Mouse (Mus musculus): ENCODE data around the gene Rps9. TPM values are rescaled to one million over a fixed set of nuclear protein-coding genes. Genes with fewer than 3 reads are reported as not detected.

Gene Rps9
- total and polyA plus RNA-seq, 2 experiments from 2014 or later, result 807 to 1,013 TPM

DNA sequence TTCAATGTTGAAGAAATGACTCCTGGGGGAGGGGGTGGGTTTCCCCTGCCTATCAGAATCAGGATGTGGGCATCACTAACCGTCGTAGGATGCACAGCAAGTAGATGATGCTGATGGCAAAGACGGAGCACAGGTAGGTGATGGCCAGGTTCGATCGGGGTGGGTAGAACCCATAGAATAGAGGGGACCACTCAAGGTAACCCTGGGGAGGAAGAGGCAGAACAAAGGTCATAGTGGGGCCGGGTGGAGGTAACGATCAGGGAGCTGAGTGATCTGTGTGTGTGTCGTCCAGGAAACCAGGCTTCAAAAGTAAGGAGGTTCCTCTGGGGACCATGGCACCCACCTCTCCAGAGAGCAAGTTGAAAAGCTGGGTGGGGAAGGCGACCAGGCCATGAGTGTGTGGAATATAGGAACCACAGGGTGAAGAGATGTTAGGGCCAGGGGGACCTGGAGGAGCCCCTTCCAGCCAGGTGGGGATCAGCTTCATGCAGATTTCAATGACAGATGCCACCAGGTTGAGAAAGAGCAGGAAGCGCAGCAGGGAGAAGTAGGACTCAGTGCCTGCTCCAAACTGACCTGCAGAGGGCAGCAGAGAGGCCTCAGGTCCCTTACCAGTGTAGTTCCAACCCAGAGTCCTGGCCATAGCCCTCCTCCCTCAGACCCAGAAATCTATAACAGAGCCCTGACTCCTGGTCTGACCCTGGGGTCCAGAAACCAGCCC, 29.1 kb upstream of the Rps9 start:
- H3K36me3 ChIP-seq (ENCODE audit: insufficient read depth), result peaks cover 5% of the 10 kb centered on the region; the same call in 1 of the 2 replicates
- DNase-seq, result peak; percentile 82
- H3K9ac ChIP-seq, result no peak overlapping the region
- H3K4me3 ChIP-seq (ENCODE audit: low read depth, low read length), result no peak overlapping the region
- no peaks in the 10 kb centered on the region for H3K9me3 ChIP-seq (ENCODE audit: low read length)
- peak; percentile 91 for TF ChIP-seq CTCF (IDR thresholded peaks at IDR 0.05; ENCODE audit: low read depth)
- H3K27ac ChIP-seq (ENCODE audit: low read depth, low read length), result no peak overlapping the region
- H3K4me2 ChIP-seq (ENCODE audit: low read depth), result no peak overlapping the region
- peak; percentile 93 for ATAC-seq
- no peaks in the 10 kb centered on the region for H3K4me1 ChIP-seq (ENCODE audit: insufficient read depth)
- no peaks in the 10 kb centered on the region for H3K27me3 ChIP-seq (ENCODE audit: insufficient read depth, low read length)
- 72% methylated on average over 10 of the region's 10 CpGs for WGBS

DNA sequence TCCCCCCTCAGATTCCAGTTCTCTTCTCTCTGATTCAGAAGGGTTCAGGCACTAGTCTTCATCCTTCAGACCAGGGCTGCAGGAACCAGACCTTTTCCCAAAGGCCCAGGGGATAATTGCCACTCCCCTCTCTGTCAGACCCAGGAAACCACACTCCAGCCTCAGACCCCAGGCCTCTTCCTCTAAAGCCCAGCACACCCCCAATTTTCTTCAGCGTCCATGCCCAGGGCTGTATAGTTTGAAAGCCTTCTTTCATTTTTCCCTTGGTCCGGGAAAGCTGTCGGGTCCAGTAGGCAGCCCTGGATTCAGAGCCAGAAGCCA, 28.6 kb upstream of the Rps9 start:
- Histone ChIP-seq H3K27ac (ENCODE audit: low read depth, low read length) (no peak overlapping the region), H3K4me1 (ENCODE audit: insufficient read depth) (no peaks in the 10 kb centered on the region), H3K9ac (no peak overlapping the region), H3K36me3 (ENCODE audit: insufficient read depth) (peaks cover 5% of the 10 kb centered on the region; the same call in 1 of the 2 replicates), H3K4me3 (ENCODE audit: low read depth, low read length) (no peak overlapping the region), H3K4me2 (ENCODE audit: low read depth) (no peak overlapping the region), H3K27me3 (ENCODE audit: insufficient read depth, low read length) (no peaks in the 10 kb centered on the region), H3K9me3 (ENCODE audit: low read length) (no peaks in the 10 kb centered on the region)
- ATAC-seq (no peak), DNase-seq (no peak)
- TF ChIP-seq CTCF (IDR thresholded peaks at IDR 0.05; ENCODE audit: low read depth), result no peak
- WGBS, result 83% methylated on average over 3 of the region's 3 CpGs

DNA sequence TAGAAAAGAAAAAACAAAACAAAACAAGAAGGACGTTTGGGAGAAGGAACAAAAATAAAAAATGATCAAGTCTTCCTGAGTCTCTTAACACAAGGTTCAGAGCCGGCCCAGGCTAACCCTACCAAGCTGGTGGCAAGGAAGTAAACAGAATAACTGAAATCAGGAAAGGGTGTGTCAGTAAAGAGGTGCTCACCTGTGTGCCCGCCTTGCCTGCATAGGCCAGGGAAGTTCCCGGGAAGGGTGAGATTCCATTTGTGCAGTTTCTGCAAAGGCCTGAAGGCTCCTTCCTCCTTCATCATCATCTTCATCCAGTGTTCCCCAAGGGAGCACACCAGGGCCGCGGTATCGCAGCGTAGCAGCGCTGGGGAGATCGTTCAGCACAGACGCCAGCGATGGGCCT, 27.4 kb upstream of the Rps9 start:
- Histone ChIP-seq H3K9ac (no peak overlapping the region), H3K27ac (ENCODE audit: low read depth, low read length) (no peak overlapping the region), H3K4me1 (ENCODE audit: insufficient read depth) (no peaks in the 10 kb centered on the region), H3K4me2 (ENCODE audit: low read depth) (no peak overlapping the region), H3K27me3 (ENCODE audit: insufficient read depth, low read length) (no peaks in the 10 kb centered on the region), H3K9me3 (ENCODE audit: low read length) (no peaks in the 10 kb centered on the region), H3K4me3 (ENCODE audit: low read depth, low read length) (no peak overlapping the region), H3K36me3 (ENCODE audit: insufficient read depth) (peaks cover 11% of the 10 kb centered on the region)
- DNase-seq, result no peak
- TF ChIP-seq CTCF (IDR thresholded peaks at IDR 0.05; ENCODE audit: low read depth), result no peak
- ATAC-seq, result no peak
- 91% methylated on average over 12 of the region's 12 CpGs for WGBS

DNA sequence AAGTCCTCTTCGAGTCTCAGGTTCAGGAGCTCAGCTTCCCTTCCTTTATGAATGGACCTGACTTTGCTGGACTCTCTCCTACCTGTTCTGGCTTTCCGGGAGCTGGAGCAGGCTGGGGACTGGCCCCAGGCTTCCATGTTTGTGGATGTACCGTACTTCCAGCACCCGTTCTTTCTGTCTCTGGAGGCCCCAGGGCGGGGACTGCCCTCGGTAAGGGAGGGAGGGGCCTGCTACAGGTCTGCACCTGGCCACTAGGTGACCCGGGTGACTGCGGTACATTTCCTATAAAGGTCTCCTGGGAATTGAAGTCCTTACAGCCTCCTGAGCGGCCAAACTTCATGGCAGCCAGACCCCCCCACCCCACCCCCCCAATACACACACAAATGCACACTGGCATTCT, 26.5 kb upstream of the Rps9 start, which contains the start of gene Tmc4:
Gene Tmc4 (minus strand): TSS at position 212 of the 400 bp plus-strand sequence.
- Histone ChIP-seq H3K9me3 (ENCODE audit: low read length) (no peaks in the 10 kb centered on the region), H3K4me1 (ENCODE audit: insufficient read depth) (no peaks in the 10 kb centered on the region), H3K4me3 (ENCODE audit: low read depth, low read length) (no peak within 1 kb of the TSS), H3K4me2 (ENCODE audit: low read depth) (no peak within 1 kb of the TSS), H3K27me3 (ENCODE audit: insufficient read depth, low read length) (no peaks in the 10 kb centered on the region), H3K36me3 (ENCODE audit: insufficient read depth) (peaks cover 14% of the 10 kb centered on the region), H3K27ac (ENCODE audit: low read depth, low read length) (no peak within 1 kb of the TSS), H3K9ac (no peak within 1 kb of the TSS)
- no peak for TF ChIP-seq CTCF (IDR thresholded peaks at IDR 0.05; ENCODE audit: low read depth)
- 61% methylated on average over 9 of the region's 9 CpGs for WGBS
- ATAC-seq (no peak), DNase-seq (no peak)

DNA sequence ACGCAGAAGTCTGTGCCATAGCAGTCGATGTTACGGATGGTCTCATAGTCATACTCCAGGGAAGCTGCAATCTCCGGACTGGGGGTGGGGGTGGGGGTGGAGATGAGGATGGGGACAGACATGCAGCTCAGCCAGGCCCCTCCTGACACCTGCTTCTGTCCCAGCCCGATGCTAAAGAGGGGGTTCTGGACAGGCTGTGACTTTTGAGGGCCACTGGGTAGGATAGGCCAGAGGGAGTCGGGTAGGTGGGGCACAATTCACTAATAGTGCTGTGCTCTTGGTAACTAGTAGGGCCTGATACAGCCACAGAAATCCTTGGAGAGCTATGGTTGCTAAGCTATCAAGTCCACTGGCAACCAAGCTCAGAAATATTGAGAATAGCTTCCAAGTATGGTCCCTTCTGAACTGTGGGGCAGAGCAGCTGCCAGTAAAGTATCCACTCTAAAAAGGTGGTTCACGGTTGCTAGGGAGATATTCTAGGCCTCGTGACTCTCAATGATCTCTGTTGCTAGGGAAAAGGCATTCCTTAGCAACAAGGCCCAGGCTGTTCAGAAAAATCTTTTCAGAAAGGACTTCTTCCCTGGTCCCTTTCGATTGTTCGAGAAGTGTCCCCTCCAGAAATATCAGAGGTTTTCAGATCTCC, 19.8 kb upstream of the Rps9 start:
- Histone ChIP-seq H3K36me3 (ENCODE audit: insufficient read depth) (peaks cover 45% of the 10 kb centered on the region), H3K9ac (no peak overlapping the region), H3K4me2 (ENCODE audit: low read depth) (no peak overlapping the region), H3K4me1 (ENCODE audit: insufficient read depth) (no peaks in the 10 kb centered on the region), H3K4me3 (ENCODE audit: low read depth, low read length) (no peak overlapping the region), H3K9me3 (ENCODE audit: low read length) (no peaks in the 10 kb centered on the region), H3K27me3 (ENCODE audit: insufficient read depth, low read length) (no peaks in the 10 kb centered on the region), H3K27ac (ENCODE audit: low read depth, low read length) (peak overlapping the region; percentile 71)
- no peak for TF ChIP-seq CTCF (IDR thresholded peaks at IDR 0.05; ENCODE audit: low read depth)
- 61% methylated on average over 10 of the region's 10 CpGs for WGBS
- DNase-seq (peak; percentile 57), ATAC-seq (peak; percentile 89)

DNA sequence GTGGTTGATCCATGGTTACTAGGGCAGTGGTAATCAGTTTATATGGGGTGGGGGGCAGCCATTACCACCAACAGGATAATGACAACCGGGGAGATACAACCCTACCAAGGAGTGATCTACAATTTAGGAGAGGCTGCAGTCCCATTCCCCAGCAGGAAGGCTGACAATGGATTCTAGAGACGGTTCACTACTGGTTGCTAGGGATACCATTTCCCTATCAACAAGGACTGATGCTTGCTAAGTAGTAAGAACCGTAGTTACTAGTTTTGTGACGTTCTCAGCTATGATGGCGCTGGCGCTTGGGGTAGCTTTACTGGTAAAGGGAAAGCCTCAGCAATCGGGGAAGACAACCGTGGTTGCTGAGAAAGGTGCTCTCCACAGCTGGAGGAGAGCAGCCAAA, 19.1 kb upstream of the Rps9 start:
- peak; percentile 62 for ATAC-seq
- no peaks in the 10 kb centered on the region for H3K4me1 ChIP-seq (ENCODE audit: insufficient read depth)
- no peak overlapping the region for H3K4me3 ChIP-seq (ENCODE audit: low read depth, low read length)
- H3K4me2 ChIP-seq (ENCODE audit: low read depth), result no peak overlapping the region
- 71% methylated on average over 8 of the region's 8 CpGs for WGBS
- H3K9ac ChIP-seq, result no peak overlapping the region
- H3K27ac ChIP-seq (ENCODE audit: low read depth, low read length), result peak overlapping the region; percentile 71
- no peak for DNase-seq
- peaks cover 48% of the 10 kb centered on the region for H3K36me3 ChIP-seq (ENCODE audit: insufficient read depth)
- no peak for TF ChIP-seq CTCF (IDR thresholded peaks at IDR 0.05; ENCODE audit: low read depth)
- no peaks in the 10 kb centered on the region for H3K9me3 ChIP-seq (ENCODE audit: low read length)
- no peaks in the 10 kb centered on the region for H3K27me3 ChIP-seq (ENCODE audit: insufficient read depth, low read length)

DNA sequence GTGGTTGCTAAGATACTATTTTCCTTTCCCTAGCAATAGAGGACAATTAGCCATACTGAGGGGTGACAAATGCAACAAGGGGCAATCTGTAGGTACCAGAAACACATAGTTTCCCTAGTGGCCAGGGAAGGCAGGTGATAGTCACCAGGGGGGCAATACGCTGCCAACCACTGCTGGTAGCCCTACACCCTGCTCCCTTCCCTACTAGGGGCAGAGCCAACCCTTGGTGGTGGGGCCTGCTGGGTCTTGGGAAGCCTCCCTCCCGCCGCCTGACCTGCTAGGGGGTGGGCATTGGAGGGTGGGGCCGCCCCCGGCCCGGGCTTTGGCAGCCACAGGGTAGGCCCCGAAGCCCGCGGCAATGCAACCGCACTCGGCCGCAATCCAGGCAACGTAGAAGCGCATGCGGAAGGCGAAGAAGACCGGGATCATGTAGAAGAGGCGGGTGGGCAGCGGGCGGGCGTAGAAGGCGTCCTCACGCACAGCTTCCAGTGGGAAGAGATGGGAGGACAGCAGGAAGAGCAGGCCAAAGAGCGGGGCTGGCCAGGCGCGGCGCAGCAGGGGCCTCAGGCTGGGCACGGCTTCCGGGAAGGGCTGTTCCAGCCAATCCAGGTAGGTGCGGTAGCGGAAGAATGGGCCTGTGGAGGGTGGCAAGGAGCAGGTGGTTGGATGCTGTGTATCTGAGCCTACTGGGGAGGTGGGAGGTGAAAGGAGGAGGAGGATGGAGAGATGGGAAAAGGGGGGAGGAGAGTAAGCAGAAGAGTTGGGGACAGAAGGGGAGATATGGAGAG, 18.2 kb upstream of the Rps9 start:
- TF ChIP-seq CTCF (IDR thresholded peaks at IDR 0.05; ENCODE audit: low read depth), result no peak
- Histone ChIP-seq H3K9me3 (ENCODE audit: low read length) (no peaks in the 10 kb centered on the region), H3K4me1 (ENCODE audit: insufficient read depth) (no peaks in the 10 kb centered on the region), H3K4me3 (ENCODE audit: low read depth, low read length) (no peak overlapping the region), H3K4me2 (ENCODE audit: low read depth) (no peak overlapping the region), H3K27me3 (ENCODE audit: insufficient read depth, low read length) (no peaks in the 10 kb centered on the region), H3K27ac (ENCODE audit: low read depth, low read length) (peak overlapping the region; percentile 71; the same call in 1 of the 2 replicates), H3K9ac (no peak overlapping the region), H3K36me3 (ENCODE audit: insufficient read depth) (peaks cover 50% of the 10 kb centered on the region)
- DNase-seq (no peak), ATAC-seq (no peak)
- WGBS, result 83% methylated on average over 30 of the region's 31 CpGs
